Mouse (Mus musculus): ENCODE measurements around the gene Nr2f2.

The Nr2f2 gene

GRCm38 (mm10) chr7:70366808-70367095 lies 217 bp upstream of the Nr2f2 start:
- DNase-seq (ENCODE audit: low read depth, low spot score), result no peak

DNA sequence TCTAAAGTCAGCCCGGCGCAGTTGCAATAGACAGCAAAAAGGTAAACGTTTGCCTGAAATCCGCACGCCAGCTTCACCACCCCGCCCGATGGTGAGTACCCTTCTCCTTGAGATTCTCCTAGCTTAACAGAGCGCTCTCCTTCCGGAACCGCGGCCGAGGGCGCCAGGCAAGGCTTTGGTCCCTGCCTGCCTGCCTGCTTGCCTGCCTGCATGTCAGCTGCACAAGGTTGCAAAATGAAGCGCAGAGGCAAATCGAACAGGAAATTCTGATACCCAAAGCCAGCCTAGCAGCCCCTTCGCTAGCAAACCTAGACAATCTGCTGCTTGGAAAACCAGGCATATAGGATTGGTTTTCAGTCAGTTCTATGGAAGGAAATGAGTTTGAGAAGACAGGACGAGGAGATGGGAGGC lies 1.1 kb downstream of the Nr2f2 start:
- DNase-seq (ENCODE audit: low read depth, low spot score), result peak; percentile 63

DNA sequence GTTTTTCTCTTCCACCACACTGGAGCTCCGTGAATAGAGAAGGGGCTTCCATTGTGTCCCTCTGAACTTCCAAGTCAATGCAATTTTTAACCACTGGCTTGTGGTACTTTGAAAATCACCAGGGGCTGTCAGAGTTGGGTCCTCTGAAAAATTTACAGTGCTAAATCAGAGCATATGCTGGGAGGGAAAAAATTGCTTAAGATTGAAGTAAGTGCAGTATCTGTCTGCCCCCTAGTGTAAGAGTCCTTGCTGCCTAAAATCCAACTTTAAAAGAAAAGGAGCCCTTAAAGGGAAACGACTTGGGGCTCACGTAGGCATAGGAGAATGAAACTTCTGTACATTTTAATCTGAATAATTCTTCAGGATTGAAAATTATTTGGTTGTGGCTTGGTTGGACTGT lies 1.7 kb downstream of the Nr2f2 start:
- peak; percentile 88 for DNase-seq (ENCODE audit: low read depth, low spot score)

DNA sequence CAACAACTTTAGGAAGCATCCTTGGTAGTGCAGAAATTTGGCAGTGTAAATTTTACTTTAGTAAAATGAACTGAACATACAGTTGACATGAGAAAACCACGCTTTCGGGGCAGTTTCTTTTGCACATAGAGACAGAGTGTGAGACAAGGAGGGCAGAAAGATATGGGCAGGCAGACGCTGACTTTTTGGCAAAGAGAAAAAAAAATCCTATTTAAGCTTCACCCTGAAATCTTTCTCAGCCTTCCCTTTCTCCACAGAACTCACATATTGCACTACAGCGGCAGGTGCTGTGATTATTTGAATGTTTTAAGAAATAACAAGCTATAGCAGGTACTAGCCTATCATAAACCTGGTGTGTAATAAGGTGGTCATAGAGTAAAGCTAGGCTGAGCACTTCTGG lies 3.2 kb downstream of the Nr2f2 start:
- peak; percentile 15 for DNase-seq (ENCODE audit: low read depth, low spot score)

GRCm38 (mm10) chr7:70362526-70363170 lies 3.9 kb downstream of the Nr2f2 start:
- peak; percentile 33 for DNase-seq (ENCODE audit: low read depth, low spot score)

GRCm38 (mm10) chr7:70361383-70362364 lies 4.9 kb downstream of the Nr2f2 start:
- peak; percentile 94 for DNase-seq (ENCODE audit: low read depth, low spot score)

DNA sequence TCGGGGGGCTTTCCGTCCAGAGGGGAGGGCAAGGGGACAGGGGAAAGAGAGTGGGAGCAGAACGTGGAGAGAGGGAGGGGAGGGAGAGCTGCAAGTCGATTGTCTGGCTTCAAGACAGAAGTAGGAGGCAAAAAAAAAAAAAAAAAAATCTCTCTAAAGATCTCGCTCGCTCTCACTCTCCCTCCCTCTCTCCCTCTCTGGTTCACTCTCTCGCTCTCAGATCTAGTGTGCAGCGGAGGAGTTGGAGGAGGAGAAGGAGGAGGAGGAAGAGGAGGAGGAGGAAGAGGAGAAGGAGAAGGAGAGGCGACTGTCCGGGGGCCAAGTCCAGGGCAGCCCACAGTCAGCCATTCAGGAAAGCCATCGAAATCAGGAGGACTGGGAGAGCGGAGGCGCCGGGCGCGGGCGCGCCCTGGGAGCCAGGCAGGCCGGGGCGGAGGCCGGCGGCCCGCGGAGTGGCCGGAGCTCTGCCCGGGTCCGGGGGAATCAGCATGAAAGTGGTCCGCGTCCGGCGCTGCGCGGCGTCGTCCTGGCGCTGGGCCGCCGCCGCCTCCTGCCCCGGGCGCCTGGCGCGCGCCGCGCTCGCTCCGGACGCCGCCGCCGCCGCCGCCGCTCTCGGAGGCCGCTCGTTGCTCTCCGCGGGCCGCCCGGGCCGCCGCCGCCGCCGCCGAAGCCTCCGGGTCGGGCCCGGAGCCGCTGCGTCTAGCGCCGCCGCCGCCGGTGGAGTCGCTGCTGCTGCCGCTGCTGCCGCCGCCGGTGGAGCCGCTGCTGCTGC lies 5.7 kb downstream of the Nr2f2 start:
- DNase-seq (ENCODE audit: low read depth, low spot score), result peak; percentile 42

DNA sequence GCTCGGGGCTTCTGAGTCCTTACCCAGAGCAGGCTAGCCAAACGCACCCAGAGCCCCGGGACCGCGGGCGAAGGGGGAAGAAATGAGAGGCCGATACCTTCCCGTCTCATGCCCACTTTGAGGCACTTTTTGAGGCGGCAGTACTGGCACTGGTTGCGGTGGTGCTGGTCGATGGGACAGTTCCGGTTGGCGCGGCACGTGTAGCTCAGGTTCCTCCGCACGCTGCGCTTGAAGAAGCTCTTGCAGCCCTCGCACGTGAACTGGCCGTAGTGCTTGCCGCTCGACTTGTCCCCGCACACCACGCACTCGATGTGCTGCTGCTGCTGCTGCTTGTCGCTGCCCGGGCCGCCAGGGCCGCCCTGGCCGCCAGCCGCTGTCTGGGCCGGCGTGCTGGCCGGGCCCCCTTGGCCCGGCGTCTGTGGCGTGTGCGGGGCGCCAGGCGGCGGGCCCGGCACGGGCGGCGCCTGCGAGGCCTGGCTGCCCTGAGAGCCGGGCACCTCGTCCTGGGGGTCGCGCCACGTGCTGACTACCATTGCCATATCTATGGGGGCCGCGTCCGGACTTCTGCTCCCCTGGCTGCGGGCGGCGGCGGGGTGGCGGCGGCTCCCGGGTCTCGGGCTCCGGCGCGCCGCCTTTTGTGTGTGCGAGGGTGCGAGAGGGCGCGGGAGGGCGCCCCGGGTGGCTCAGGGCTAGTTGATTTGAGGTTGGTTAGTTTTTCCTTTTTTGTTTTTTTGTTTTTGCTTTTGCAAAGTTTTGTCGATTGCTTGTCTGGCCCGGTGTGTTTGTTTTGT lies 6.5 kb downstream of the Nr2f2 start:
- peak; percentile 43 for DNase-seq (ENCODE audit: low read depth, low spot score)

DNA sequence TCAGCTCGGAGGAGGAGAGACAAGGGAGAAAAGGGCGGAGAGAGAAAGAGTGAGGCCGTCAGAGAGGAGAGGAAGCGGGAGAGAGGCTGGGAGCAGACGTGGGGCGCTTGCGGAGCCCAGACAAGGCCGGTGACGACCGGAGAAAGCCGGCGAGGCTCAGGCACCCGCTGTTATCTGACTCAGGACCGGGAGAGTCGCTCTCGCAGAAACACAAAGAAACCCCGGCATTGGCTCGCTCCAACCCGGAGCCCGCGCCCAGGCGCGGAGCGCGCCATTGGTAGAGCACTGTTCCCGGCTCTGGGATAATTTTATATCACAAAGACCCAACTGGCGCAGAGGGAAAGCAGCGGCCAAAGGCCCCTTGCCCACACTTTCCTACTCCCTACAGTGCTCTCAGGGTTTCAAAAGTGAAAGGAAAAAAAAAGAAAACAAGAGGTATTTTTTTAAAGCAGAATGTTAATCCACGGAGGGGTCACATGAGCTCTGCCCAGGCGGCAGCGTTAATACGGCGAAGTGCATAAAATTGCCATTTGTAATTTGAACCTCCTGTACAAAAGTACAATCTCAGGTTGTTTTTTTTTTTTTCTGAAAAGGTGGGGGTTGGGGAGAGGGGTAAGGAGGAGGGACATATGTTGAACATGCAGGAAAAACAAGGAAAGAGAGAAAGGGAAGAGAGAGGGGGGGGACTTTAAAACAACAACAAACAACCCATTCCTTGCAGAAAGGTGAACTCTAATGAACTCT lies 7.5 kb downstream of the Nr2f2 start:
- peak; percentile 70 for DNase-seq (ENCODE audit: low read depth, low spot score)

DNA sequence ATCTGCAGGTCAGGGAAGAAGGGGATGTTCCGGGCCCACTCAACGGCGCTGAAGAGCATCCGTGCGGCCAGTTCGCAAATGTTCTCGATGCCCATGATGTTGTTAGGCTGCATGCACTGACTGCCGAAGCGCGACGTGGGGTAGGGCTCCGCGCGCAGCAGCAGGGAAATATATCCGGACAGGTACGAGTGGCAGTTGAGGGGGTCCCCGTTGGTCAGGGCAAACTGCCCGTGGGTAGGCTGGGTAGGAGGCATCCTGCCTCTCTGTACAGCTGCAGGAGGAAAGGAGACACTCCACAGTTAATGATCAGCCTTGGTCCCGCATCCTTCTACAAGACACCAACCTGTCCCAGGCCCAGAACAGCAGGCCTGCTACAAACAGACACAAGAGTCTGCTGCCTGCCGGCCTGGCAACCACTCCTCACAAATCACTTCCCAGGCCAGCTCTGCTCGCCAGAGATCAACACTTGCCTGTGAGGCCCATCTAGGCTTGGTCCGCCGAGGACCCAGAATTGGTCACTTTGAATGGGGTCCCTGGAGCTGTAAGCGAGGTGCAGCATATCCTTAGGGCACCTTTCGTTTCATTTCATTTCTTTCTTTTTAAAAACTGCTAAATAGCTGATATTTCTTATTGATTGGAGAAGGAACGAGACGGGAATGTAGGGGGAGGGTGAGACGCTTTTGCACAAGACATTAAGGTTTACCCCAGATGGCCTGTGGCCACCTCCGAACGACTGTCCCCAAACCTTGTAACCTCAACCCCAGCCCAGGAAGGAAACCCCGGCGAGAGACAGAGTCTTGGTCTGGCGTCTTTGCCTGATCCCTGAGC lies 8.3 kb downstream of the Nr2f2 start:
- DNase-seq (ENCODE audit: low read depth, low spot score), result peak; percentile 45

DNA sequence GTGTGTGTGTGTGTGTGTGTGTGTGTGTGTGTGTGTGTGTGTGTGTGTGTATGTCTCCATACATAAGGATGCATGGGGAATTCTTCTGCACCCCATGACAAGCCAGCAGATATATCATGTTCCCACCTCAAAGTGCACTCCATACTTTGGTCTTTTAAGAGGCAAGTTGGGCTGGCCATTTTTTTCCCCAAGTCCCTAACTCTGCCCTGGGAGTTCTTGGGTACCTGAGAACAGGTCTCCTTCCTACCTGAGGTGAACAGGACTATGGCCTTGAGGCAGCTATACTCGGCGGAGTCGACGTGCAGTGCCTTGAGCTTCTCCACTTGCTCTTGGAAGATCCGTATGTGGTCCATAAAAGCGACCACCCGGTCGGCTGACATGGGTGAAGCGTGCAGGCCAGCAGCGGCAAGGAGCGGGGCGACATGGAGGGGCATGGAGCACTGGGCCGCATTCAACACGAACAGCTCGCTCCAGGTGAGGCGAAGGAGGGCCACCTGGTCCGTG lies 9.0 kb downstream of the Nr2f2 start:
- DNase-seq (ENCODE audit: low read depth, low spot score), result peak; percentile 27

DNA sequence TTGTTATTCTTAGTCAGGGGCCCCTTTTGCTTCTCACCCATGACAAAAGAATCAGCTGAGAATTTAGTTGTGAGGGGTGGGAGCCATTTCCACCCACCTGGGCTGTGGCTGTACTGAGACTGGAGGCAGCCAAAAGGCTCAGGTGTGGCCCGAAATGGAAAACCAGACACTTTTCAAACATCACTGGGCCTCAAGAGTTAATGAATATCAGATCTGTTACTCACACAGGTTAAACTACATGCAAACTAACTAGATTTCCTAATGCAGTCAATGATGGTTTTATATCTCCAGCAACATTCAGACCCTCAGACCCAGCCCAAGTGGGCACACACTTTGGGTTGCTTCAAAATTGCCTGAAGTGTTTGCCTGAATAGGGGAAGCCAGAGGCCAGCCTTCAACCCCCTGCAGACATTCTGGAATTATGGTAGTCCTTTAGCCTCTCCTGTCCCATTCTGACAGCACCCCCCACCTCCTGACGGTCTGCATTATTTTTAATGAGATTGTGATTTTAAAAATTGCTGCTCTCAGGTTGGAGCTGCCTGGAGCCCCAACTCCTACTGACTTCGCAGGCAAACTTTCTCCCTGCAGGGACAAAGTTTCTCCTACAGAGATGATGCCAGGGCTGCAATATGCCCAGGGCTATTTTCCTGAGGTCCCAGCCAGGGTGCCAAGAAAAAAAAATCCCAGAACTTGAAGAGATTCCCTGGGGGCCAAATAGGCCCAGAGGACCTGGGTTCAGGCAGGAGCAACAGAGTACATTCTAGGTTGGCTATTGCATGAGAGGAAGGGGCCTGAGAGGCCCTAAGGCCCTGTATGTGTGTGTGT lies 9.6 kb downstream of the Nr2f2 start:
- DNase-seq (ENCODE audit: low read depth, low spot score), result peak; percentile 57

DNA sequence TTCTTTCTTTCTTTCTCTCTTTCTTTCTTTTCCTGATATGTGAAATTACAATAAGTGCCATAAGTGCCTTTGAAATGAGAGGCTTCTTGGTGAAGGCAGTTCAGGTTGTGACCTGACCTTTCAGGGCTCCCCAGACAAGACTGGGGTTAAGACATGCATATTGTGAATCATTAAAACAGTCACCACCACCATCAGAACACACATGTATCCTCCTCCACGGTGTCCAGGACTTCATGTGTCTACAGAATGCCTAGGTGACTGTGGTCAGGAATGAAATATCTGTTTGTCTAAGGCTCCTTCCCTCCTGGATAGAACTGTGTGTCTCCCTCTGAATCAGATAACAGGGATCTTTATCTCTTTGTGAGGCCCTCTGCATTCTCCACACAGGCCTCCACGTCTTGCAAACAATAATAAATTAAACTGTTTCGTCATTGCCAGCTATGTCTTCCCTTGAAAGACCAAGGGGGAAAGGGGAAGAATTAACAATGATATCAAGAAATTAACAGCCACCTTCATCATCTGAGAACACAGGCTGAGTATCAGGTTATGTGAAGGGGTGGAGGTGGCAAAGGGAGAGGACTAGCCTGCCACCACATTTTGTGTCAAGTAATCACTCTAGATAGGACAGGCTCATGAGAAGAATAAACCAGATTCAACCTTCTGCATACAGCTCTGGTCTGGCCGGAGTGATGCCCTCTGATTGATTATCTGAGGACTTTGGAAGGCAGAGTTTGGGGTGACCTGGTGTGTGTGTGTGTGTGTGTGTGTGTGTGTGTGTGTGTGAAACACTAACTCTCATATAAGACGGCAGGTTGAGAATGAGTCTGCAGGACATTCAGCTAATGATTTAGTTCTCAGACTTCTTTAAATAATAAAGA lies 10.6 kb downstream of the Nr2f2 start:
- no peak for DNase-seq (ENCODE audit: low read depth, low spot score)

- no peak for DNase-seq (ENCODE audit: low read depth, low spot score)
Observed at GRCm38 (mm10) chr7:70355357-70355620, 11.2 kb downstream of the Nr2f2 start.

DNA sequence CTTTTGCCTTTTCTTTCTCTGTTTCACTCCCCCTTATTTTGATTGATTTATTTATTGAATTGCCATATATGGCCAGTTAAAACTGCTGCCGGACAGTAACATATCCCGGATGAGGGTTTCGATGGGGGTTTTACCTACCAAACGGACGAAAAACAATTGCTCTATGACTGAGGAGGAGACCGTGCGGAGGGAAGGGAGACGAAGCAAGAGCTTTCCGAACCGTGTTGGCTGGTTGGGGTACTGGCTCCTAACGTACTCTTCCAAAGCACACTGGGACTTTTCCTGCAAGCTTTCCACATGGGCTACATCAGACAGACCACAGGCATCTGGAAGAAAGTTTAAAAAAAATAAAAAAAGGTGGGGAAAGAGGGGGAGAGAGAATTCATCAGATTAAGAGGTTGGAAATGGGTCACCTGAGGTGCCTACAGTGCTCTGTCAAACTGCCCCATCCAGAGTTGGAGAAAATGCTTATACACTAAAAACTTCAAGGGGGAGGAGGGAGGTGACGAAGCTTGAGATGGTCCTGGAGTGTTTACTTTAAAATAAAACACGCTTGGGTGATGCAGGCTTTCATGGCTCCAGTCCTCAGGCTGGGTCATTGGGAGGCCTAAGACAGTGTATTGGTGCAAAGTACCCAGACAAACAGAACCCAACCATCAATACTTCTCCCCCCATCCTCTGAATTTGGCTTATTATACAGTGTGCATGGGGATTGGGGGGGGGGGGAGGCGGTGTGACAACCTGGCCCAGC lies 11.8 kb downstream of the Nr2f2 start:
- DNase-seq (ENCODE audit: low read depth, low spot score), result peak; percentile 36

DNA sequence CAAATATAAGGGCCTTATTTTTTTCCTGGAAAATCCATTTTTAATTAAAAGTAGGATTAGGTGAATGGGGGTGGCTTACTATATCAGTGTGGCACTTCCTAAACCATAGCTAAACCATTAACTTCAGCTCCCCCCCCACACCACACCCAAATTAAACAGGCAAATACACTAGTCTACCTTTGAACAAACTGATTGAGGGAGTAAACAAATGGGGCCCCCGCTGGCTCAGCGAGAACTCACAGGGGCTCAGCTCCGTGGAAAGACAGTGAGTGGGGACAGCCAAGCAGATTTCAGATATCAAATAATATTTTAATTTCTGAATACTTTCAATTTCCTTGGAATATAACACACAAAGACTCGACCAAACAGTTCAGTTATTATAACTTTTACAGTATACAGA lies 13.4 kb downstream of the Nr2f2 start:
- no peak for DNase-seq (ENCODE audit: low read depth, low spot score)

DNA sequence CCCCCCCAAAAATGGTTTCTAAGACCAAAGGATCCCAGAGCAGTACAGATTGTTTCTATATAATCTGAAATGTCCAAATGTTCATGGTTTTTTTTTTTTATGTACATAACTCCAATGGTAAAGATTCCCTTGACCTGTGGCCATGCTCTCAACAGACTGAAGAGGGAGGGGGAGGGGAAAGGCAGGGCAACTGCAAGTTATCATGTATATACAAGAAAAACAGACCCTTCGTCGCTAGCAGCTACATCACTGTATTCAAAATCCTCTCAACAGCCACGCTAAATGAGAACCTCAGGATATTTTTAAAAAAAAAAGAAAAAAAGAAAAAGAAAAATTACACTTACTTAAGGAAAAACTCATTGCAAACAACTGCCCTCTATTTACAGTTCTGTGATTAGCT lies 13.9 kb downstream of the Nr2f2 start:
- DNase-seq (ENCODE audit: low read depth, low spot score), result no peak

Data from 3T3-L1 (cell line).